Mouse (Mus musculus): ENCODE results near the gene Mvb12b. TPM values are rescaled to one million over a fixed set of nuclear protein-coding genes. Genes with fewer than 3 reads are reported as not detected.

Mvb12b gene
- total and polyA plus RNA-seq, 2 experiments, result 0.83 to 2.7 TPM

GRCm38 (mm10) chr2:33786064-33786463 lies 101.7 kb downstream of the Mvb12b start:
- Histone ChIP-seq H3K4me1 (ENCODE audit: control insufficient read depth, insufficient read depth, low read length) (no peaks in the 10 kb centered on the region), H3K9ac (ENCODE audit: low read depth, low read length) (no peak overlapping the region), H3K4me3 (ENCODE audit: insufficient read depth, low read depth, low read length) (no peak overlapping the region), H3K27me3 (ENCODE audit: control insufficient read depth, insufficient read depth, low read length) (no peaks in the 10 kb centered on the region), H3K79me2 (ENCODE audit: control insufficient read depth, insufficient read depth, low read length) (no peaks in the 10 kb centered on the region), H3K27ac (replicated peaks; ENCODE audit: insufficient read depth, low read depth, low read length) (no peak overlapping the region), H3K36me3 (ENCODE audit: control insufficient read depth, insufficient read depth, low read length) (no peaks in the 10 kb centered on the region)
- DNase-seq (ENCODE audit: extremely low read depth, low read depth, low spot score), result no peak
- TF ChIP-seq POLR2A (IDR thresholded peaks at IDR 0.05; ENCODE audit: extremely low read depth, insufficient read depth, low read length) (no peak), CTCF (IDR thresholded peaks at IDR 0.05; ENCODE audit: low read depth, low read length) (no peak)
- WGBS, result 92% methylated on average over 6 of the region's 6 CpGs

- H3K4me1 ChIP-seq (ENCODE audit: control insufficient read depth, insufficient read depth, low read length), result no peaks in the 10 kb centered on the region
- 91% methylated on average over 13 of the region's 13 CpGs for WGBS
- no peaks in the 10 kb centered on the region for H3K27me3 ChIP-seq (ENCODE audit: control insufficient read depth, insufficient read depth, low read length)
- H3K9ac ChIP-seq (ENCODE audit: low read depth, low read length), result no peak overlapping the region
- H3K4me3 ChIP-seq (ENCODE audit: insufficient read depth, low read depth, low read length), result no peak overlapping the region
- TF ChIP-seq POLR2A (IDR thresholded peaks at IDR 0.05; ENCODE audit: extremely low read depth, insufficient read depth, low read length) (no peak), CTCF (IDR thresholded peaks at IDR 0.05; ENCODE audit: low read depth, low read length) (no peak)
- no peak overlapping the region for H3K27ac ChIP-seq (replicated peaks; ENCODE audit: insufficient read depth, low read depth, low read length)
- no peaks in the 10 kb centered on the region for H3K79me2 ChIP-seq (ENCODE audit: control insufficient read depth, insufficient read depth, low read length)
- H3K36me3 ChIP-seq (ENCODE audit: control insufficient read depth, insufficient read depth, low read length), result no peaks in the 10 kb centered on the region
- DNase-seq (ENCODE audit: extremely low read depth, low read depth, low spot score), result no peak
Observed at GRCm38 (mm10) chr2:33785596-33785995, 102.2 kb downstream of the Mvb12b start.

GRCm38 (mm10) chr2:33784721-33785120 lies 103.0 kb downstream of the Mvb12b start:
- WGBS, result 98% methylated on average over 1 of the region's 1 CpGs
- TF ChIP-seq CTCF (IDR thresholded peaks at IDR 0.05; ENCODE audit: low read depth, low read length) (no peak), POLR2A (IDR thresholded peaks at IDR 0.05; ENCODE audit: extremely low read depth, insufficient read depth, low read length) (no peak)
- Histone ChIP-seq H3K4me3 (ENCODE audit: insufficient read depth, low read depth, low read length) (no peak overlapping the region), H3K27ac (replicated peaks; ENCODE audit: insufficient read depth, low read depth, low read length) (no peak overlapping the region), H3K27me3 (ENCODE audit: control insufficient read depth, insufficient read depth, low read length) (no peaks in the 10 kb centered on the region), H3K36me3 (ENCODE audit: control insufficient read depth, insufficient read depth, low read length) (no peaks in the 10 kb centered on the region), H3K79me2 (ENCODE audit: control insufficient read depth, insufficient read depth, low read length) (no peaks in the 10 kb centered on the region), H3K9ac (ENCODE audit: low read depth, low read length) (no peak overlapping the region), H3K4me1 (ENCODE audit: control insufficient read depth, insufficient read depth, low read length) (no peaks in the 10 kb centered on the region)
- DNase-seq (ENCODE audit: extremely low read depth, low read depth, low spot score), result no peak

GRCm38 (mm10) chr2:33783419-33783818 lies 104.3 kb downstream of the Mvb12b start:
- Histone ChIP-seq H3K27me3 (ENCODE audit: control insufficient read depth, insufficient read depth, low read length) (no peaks in the 10 kb centered on the region), H3K9ac (ENCODE audit: low read depth, low read length) (no peak overlapping the region), H3K4me3 (ENCODE audit: insufficient read depth, low read depth, low read length) (no peak overlapping the region), H3K4me1 (ENCODE audit: control insufficient read depth, insufficient read depth, low read length) (no peaks in the 10 kb centered on the region), H3K79me2 (ENCODE audit: control insufficient read depth, insufficient read depth, low read length) (no peaks in the 10 kb centered on the region), H3K27ac (replicated peaks; ENCODE audit: insufficient read depth, low read depth, low read length) (no peak overlapping the region), H3K36me3 (ENCODE audit: control insufficient read depth, insufficient read depth, low read length) (no peaks in the 10 kb centered on the region)
- no peak for TF ChIP-seq POLR2A (IDR thresholded peaks at IDR 0.05; ENCODE audit: extremely low read depth, insufficient read depth, low read length)
- TF ChIP-seq CTCF (IDR thresholded peaks at IDR 0.05; ENCODE audit: low read depth, low read length), result no peak
- 94% methylated on average over 7 of the region's 7 CpGs for WGBS
- no peak for DNase-seq (ENCODE audit: extremely low read depth, low read depth, low spot score)

GRCm38 (mm10) chr2:33781655-33782400 lies 105.9 kb downstream of the Mvb12b start:
- Histone ChIP-seq H3K4me3 (ENCODE audit: insufficient read depth, low read depth, low read length) (no peak overlapping the region), H3K79me2 (ENCODE audit: control insufficient read depth, insufficient read depth, low read length) (no peaks in the 10 kb centered on the region), H3K9ac (ENCODE audit: low read depth, low read length) (no peak overlapping the region), H3K27ac (replicated peaks; ENCODE audit: insufficient read depth, low read depth, low read length) (no peak overlapping the region), H3K27me3 (ENCODE audit: control insufficient read depth, insufficient read depth, low read length) (no peaks in the 10 kb centered on the region), H3K36me3 (ENCODE audit: control insufficient read depth, insufficient read depth, low read length) (no peaks in the 10 kb centered on the region), H3K4me1 (ENCODE audit: control insufficient read depth, insufficient read depth, low read length) (no peaks in the 10 kb centered on the region)
- DNase-seq (ENCODE audit: extremely low read depth, low read depth, low spot score), result no peak
- whole genome bisulfite sequencing, result 77% methylated on average over 11 of the region's 11 CpGs
- TF ChIP-seq POLR2A (IDR thresholded peaks at IDR 0.05; ENCODE audit: extremely low read depth, insufficient read depth, low read length) (no peak), CTCF (IDR thresholded peaks at IDR 0.05; ENCODE audit: low read depth, low read length) (no peak)

- H3K4me3 ChIP-seq (ENCODE audit: insufficient read depth, low read depth, low read length), result no peak overlapping the region
Observed at GRCm38 (mm10) chr2:33778466-33778865, 109.3 kb downstream of the Mvb12b start.

More at GRCm38 (mm10) chr2:33778466-33778865, 109.3 kb downstream of the Mvb12b start:
- Histone ChIP-seq H3K27ac (replicated peaks; ENCODE audit: insufficient read depth, low read depth, low read length) (no peak overlapping the region), H3K27me3 (ENCODE audit: control insufficient read depth, insufficient read depth, low read length) (no peaks in the 10 kb centered on the region), H3K36me3 (ENCODE audit: control insufficient read depth, insufficient read depth, low read length) (no peaks in the 10 kb centered on the region), H3K9ac (ENCODE audit: low read depth, low read length) (no peak overlapping the region), H3K4me1 (ENCODE audit: control insufficient read depth, insufficient read depth, low read length) (no peaks in the 10 kb centered on the region), H3K79me2 (ENCODE audit: control insufficient read depth, insufficient read depth, low read length) (no peaks in the 10 kb centered on the region)
- 93% methylated on average over 4 of the region's 4 CpGs for WGBS
- TF ChIP-seq POLR2A (IDR thresholded peaks at IDR 0.05; ENCODE audit: extremely low read depth, insufficient read depth, low read length) (no peak), CTCF (IDR thresholded peaks at IDR 0.05; ENCODE audit: low read depth, low read length) (no peak)
- no peak for DNase-seq (ENCODE audit: extremely low read depth, low read depth, low spot score)
